Mouse (Mus musculus): Measurements from ENCODE around the gene Gm5114.
"Not testable (repeated sequence)": the region's sequence is repeated elsewhere in the genome, so short reads cannot be mapped to it uniquely, and the experiment has no call there.

DNA sequence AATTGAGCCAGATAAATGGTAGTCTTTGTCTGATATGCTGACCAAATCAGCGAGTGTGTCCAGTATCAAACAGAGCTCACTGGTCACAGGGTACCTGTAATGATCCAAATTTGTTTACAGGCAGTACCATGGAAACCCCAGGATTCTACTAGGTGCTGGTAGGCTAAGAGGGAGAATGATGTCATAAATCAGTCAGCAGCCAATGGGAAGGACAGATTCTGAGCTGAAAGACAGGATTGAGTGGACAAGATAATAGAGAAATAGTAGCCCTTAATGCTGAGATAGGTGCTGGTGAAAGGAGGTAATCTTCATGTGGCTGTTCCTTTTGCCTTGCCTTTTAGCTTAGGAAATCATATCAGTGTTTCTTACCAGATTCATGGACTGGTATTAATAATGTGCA lies at the start of gene Gm5114:
- TF ChIP-seq CTCF (IDR thresholded peaks at IDR 0.05; ENCODE audit: low read depth); EP300 (optimal IDR thresholded peaks at IDR 0.05): not testable (repeated sequence)

Measured in stomach, postnatal 0 days (tissue).